Mouse (Mus musculus) heart, adult 10 weeks (tissue): Measurements from ENCODE around the gene Plekhh3. TPM values are rescaled to one million over a fixed set of nuclear protein-coding genes. Genes with fewer than 3 reads are reported as not detected.

Source experiments
- polyA plus RNA-seq: library from polyadenylated mRNA; stranded (reverse); fragments of 350-450 nt; fragmentation: Illumina TruSeq; extraction: RNeasy Lipid Tissue Mini Kit (QIAGEN cat#74804); gene quantifications from one replicate; pipeline ENCODE4 v1.2.3, GENCODE M21; 2014; ENCODE audit warnings: low read depth, low replicate concordance

The Plekhh3 gene
- 16.2 TPM for polyA plus RNA-seq

GRCm38 (mm10) chr11:101170811-101171610 is at the start of gene Plekhh3:
Plekhh3 (minus strand) TSS chr11:101171351.

DNA sequence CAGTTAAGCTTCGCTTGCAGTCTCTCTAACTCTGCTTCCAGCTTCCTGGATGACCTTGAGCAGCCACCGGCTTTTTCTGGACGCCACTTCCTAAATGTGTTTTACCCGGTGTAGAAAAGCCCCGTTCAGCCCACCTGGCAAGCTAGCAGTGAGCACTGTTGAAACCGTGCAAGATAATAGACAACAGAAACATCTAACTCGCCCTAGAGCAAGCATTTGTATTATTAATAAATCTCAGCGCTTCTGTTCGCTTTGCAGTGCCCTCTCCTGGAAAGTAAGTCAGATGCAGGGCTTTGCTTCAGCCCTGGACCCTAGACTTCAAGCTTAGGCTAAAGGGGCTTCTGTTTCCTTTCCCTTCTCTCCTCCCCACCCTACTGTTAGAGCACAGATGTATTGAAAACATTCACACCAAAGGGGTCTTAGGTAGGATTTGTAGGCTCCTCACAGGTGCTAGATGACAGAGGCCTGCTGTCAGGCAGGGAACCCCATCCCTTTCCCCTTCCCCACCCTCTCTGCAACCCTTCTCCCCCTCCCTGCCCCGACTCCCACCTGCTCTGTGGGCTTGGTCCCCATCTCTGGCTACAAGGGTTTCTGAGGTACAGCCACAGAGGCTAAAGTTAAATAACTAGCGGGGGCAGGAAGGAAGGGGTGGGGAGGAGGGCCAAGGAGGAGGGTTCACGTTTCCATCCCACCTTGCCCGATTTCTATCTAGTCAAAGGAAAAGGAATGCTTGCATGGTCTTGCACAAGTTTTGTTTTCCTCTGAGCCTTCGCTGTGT is 3.9 kb upstream of the Plekhh3 start, which contains the start of gene Ccr10:
Gene Ccr10, minus strand, starts transcription at position 593 of the 778 bp plus-strand sequence.

GRCm38 (mm10) chr11:101170354-101170810 is 769 bp downstream of the Plekhh3 start, which contains the start of gene Cntnap1:
Cntnap1 (plus strand) TSS chr11:101170523.

GRCm38 (mm10) chr11:101155728-101156371 is 15.3 kb downstream of the Plekhh3 start, which contains the start of gene Tubg2:
Tubg2 (plus strand) TSS chr11:101155907.

DNA sequence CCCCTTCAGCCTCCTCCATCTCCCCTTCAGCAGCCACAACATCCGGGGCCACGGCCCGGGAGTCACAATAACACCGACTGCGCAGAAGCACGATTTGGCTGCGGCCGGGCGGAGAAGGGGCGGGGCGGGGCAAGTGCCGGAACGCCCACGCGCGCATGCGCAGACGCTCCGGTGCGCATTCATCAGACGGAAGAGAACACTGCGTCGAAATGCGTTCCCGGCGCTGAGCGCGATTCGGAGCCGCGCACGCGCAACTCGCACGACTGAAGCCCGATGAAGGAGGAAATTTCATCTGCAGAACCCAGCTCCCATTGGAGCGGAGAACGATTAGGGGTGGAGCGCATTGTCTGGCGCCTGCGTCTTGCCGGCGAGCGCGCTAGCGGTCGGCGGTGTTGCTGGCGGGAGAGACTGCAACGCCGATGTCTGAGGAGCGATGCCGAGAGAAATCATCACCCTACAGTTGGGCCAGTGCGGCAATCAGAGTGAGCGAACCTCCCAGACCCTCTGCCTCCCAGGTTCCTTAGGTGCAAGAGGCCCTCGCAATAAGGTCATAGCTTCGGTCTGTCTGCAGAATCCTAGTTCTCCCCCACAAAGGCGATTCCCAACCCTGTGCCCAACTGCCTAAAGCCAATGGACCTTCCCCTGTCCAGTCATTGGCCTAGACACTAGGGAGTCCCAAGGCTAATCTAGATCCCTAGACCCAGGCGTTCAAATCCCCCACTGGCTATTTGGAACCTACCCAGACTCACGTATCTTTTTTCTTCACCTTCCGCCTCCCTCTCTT is 51.2 kb downstream of the Plekhh3 start, which contains the start of the genes Retreg3 and Tubg1:
Gene Retreg3, minus strand, starts transcription at position 133 of the 784 bp plus-strand sequence.
Gene Tubg1, plus strand, starts transcription at position 178 of the 784 bp plus-strand sequence.

Other genes starting within 250 kb of the Plekhh3 start
- 83.2 TPM for gene Stat3, start 231.8 kb downstream of the Plekhh3 start, polyA plus RNA-seq
- gene Cavin1, start 200.5 kb downstream of the Plekhh3 start, polyA plus RNA-seq, result 133 TPM
- 72.1 TPM for gene Atp6v0a1, start 161.9 kb downstream of the Plekhh3 start, polyA plus RNA-seq
- 10.5 TPM for gene Naglu, start 101.3 kb downstream of the Plekhh3 start, polyA plus RNA-seq
- 0.81 TPM for gene Hsd17b1, start 92.9 kb downstream of the Plekhh3 start, polyA plus RNA-seq
- 18.0 TPM for gene Coasy, start 88.8 kb downstream of the Plekhh3 start, polyA plus RNA-seq
- gene Mlx, start 84.1 kb downstream of the Plekhh3 start, polyA plus RNA-seq, result 35.5 TPM
- 4.0 TPM for gene Psmc3ip, start 75.9 kb downstream of the Plekhh3 start, polyA plus RNA-seq
- gene Retreg3, start 51.5 kb downstream of the Plekhh3 start, polyA plus RNA-seq, result 35.9 TPM
- 30.3 TPM for gene Tubg1, start 51.4 kb downstream of the Plekhh3 start, polyA plus RNA-seq
- gene Tubg2, start 15.4 kb downstream of the Plekhh3 start, polyA plus RNA-seq, result 2.6 TPM
- gene Cntnap1, start 828 bp downstream of the Plekhh3 start, polyA plus RNA-seq, result 2.4 TPM
- gene Ccr10, start 4.1 kb upstream of the Plekhh3 start, polyA plus RNA-seq, result not detected
- gene Ezh1, start 55.1 kb upstream of the Plekhh3 start, polyA plus RNA-seq, result 30.8 TPM
- gene Ramp2, start 74.7 kb upstream of the Plekhh3 start, polyA plus RNA-seq, result 49.3 TPM
- 142 TPM for gene Vps25, start 82.4 kb upstream of the Plekhh3 start, polyA plus RNA-seq
- 13.8 TPM for gene Wnk4, start 89.2 kb upstream of the Plekhh3 start, polyA plus RNA-seq
- gene Cntd1, start 107.7 kb upstream of the Plekhh3 start, polyA plus RNA-seq, result 0.58 TPM
- gene Coa3, start 107.8 kb upstream of the Plekhh3 start, polyA plus RNA-seq, result 111 TPM
- gene Becn1, start 130.9 kb upstream of the Plekhh3 start, polyA plus RNA-seq, result 86.4 TPM
- 58.9 TPM for gene Psme3, start 144.9 kb upstream of the Plekhh3 start, polyA plus RNA-seq
- 2.0 TPM for gene Aoc2, start 153.7 kb upstream of the Plekhh3 start, polyA plus RNA-seq
- 10.5 TPM for gene Aoc3, start 159.3 kb upstream of the Plekhh3 start, polyA plus RNA-seq
- gene G6pc, start 196.2 kb upstream of the Plekhh3 start, polyA plus RNA-seq, result 0.24 TPM
- gene Aarsd1, start 246.3 kb upstream of the Plekhh3 start, polyA plus RNA-seq, result 46.6 TPM